Comparison of ENCODE assay signal across 9 mouse cellular contexts in the genomic region with DNA sequence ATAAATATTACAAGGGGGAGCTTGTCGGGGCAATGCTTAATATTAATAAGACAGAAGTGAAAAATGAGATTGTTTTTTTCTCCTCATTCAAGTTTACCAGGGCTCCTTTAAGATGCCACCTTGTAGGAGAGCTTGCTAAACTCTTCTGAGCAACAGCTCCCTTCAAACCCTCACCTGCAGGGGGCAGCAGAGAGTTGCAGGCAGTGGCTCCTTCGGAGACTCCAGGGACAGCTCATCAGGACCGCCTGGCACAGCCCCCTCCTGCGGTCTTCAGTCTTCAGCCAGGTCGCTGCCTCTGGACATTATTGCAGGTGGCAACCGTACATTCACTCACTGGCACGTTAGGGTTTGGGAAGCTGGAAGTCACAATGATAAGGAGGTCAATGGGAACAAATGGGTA. TPM values are rescaled to one million over a fixed set of nuclear protein-coding genes. Genes with fewer than 3 reads are reported as not detected.
DNase-seq lines count a peak whose midpoint lies in the region; ATAC-seq and TF ChIP-seq lines count a peak whose summit lies in the region.
"Had no signal": no experiment of that assay in that cellular context is flagged by ENCODE, and none has a peak within 500 bp of the region (broad histone marks: within the 10 kb centered on the region; RNA-seq: fewer than 3 reads in every experiment).

No protein-coding gene starts in this region.

- no peak for ATAC-seq in forebrain, embryonic 11.5 days (replicated peaks; ENCODE audit: low FRiP score)
- no peak for ATAC-seq in forebrain, embryonic 15.5 days (replicated peaks)
- ATAC-seq in Patski = peak; percentile 61
- ATAC-seq in granulocyte monocyte progenitor cell, adult 5-6 weeks (replicated peaks; ENCODE audit: poor library complexity, severe bottlenecking) = peak; percentile 79
- 0 out of 2 replicates have a peak, but pooled peaks have one; percentile 42 for ATAC-seq in stomach, postnatal 0 days (ENCODE audit: low FRiP score, low TSS enrichment)

- WGBS in forebrain, embryonic 11.5 days = 34% methylated on average over 7 of the region's 7 CpGs
- WGBS in forebrain, embryonic 15.5 days = 27% methylated on average over 7 of the region's 7 CpGs
- 18% methylated on average over 7 of the region's 7 CpGs for WGBS in stomach, postnatal 0 days

- H3K4me3 ChIP-seq in forebrain, embryonic 11.5 days (ENCODE audit: low read depth, low read length) = no peak overlapping the region
- H3K4me3 ChIP-seq in forebrain, embryonic 15.5 days = no peak overlapping the region
- H3K4me3 ChIP-seq in stomach, postnatal 0 days (ENCODE audit: low read depth, low read length) = no peak overlapping the region

- no peak overlapping the region for H3K4me2 ChIP-seq in forebrain, embryonic 11.5 days (ENCODE audit: low read depth, low read length, severe bottlenecking)
- H3K4me2 ChIP-seq in forebrain, embryonic 15.5 days (replicated peaks) = no peak overlapping the region
- no peak overlapping the region for H3K4me2 ChIP-seq in stomach, postnatal 0 days (replicated peaks; ENCODE audit: low read depth)

- H3K9ac ChIP-seq in forebrain, embryonic 11.5 days (ENCODE audit: low read length) = no peak overlapping the region
- no peak overlapping the region for H3K9ac ChIP-seq in forebrain, embryonic 15.5 days (replicated peaks)
- no peak overlapping the region for H3K9ac ChIP-seq in stomach, postnatal 0 days (ENCODE audit: low read length)

- no peaks in the 10 kb centered on the region for H3K27me3 ChIP-seq in forebrain, embryonic 11.5 days (ENCODE audit: control insufficient read depth, insufficient read depth, low read length)
- no peaks in the 10 kb centered on the region for H3K27me3 ChIP-seq in forebrain, embryonic 15.5 days
- H3K27me3 ChIP-seq in Patski = peaks cover 9% of the 10 kb centered on the region
- no peaks in the 10 kb centered on the region for H3K27me3 ChIP-seq in stomach, postnatal 0 days (ENCODE audit: control insufficient read depth, insufficient read depth, low read length)

- peaks cover 2% of the 10 kb centered on the region; the same call in 1 of the 2 replicates for H3K4me1 ChIP-seq in forebrain, embryonic 11.5 days (replicated peaks; ENCODE audit: control insufficient read depth, insufficient read depth, low read length)
- peaks cover 6% of the 10 kb centered on the region for H3K4me1 ChIP-seq in forebrain, embryonic 15.5 days
- H3K4me1 ChIP-seq in stomach, postnatal 0 days (replicated peaks; ENCODE audit: control insufficient read depth, insufficient read depth) = no peaks in the 10 kb centered on the region

- CTCF ChIA-PET in Patski (lab: Charles Lee) = interaction anchor here (0.8 to 2.6 kb wide), 17 partner anchors 9 to 393 kb away, joined by 3 to 25 read pairs (median 4); partner anchors contain the start of gene Psmg1

- H3K36me3 ChIP-seq in forebrain, embryonic 11.5 days (ENCODE audit: control insufficient read depth, insufficient read depth, low read length) = no peaks in the 10 kb centered on the region
- H3K36me3 ChIP-seq in forebrain, embryonic 15.5 days = no peaks in the 10 kb centered on the region
- no peaks in the 10 kb centered on the region for H3K36me3 ChIP-seq in stomach, postnatal 0 days (ENCODE audit: control insufficient read depth, insufficient read depth, low read length)

- TF ChIP-seq CTCF in Patski (IDR thresholded peaks at IDR 0.05) = peak; percentile 92
- peak; percentile 90 for TF ChIP-seq CTCF in stomach, postnatal 0 days (IDR thresholded peaks at IDR 0.05; ENCODE audit: low read depth)

- H3K9me3 ChIP-seq in forebrain, embryonic 11.5 days (ENCODE audit: control insufficient read depth, low read length) = no peaks in the 10 kb centered on the region
- H3K9me3 ChIP-seq in forebrain, embryonic 15.5 days = no peaks in the 10 kb centered on the region
- H3K9me3 ChIP-seq in stomach, postnatal 0 days (ENCODE audit: control insufficient read depth, low read length) = no peaks in the 10 kb centered on the region

- DNase-seq in forebrain, embryonic 11.5 days (ENCODE audit: low spot score) = peak; percentile 83
- DNase-seq in Patski (ENCODE audit: low read depth, low spot score) = no peak
- DNase-seq in cerebellum, postnatal 10 days = peak; percentile 84
- peak; percentile 82 to 89 for DNase-seq in left cerebral cortex, adult 18-20 months (ENCODE audit: low spot score in 2 of 2)
- DNase-seq in monocyte, adult 2 months (ENCODE audit: low read depth in 1 of 2, low spot score in 2 of 2) = peak; percentile 16 to 36
- peak; percentile 84 for DNase-seq in stomach, postnatal 0 days (ENCODE audit: low spot score)

- no peak overlapping the region for H3K27ac ChIP-seq in forebrain, embryonic 11.5 days (ENCODE audit: low read depth, low read length)
- H3K27ac ChIP-seq in forebrain, embryonic 15.5 days (replicated peaks) = no peak overlapping the region
- no peak overlapping the region for H3K27ac ChIP-seq in stomach, postnatal 0 days (replicated peaks)
- H3K27ac ChIP-seq: macrophage had no signal

- in situ Hi-C loops in Patski (cut with MboI; ENCODE audit: low pct_unique_long_range_greater_than_20kb) = no loop called here

- TF ChIP-seq EP300 in stomach, postnatal 0 days (optimal IDR thresholded peaks at IDR 0.05) = no peak

- POLR2A ChIA-PET in Patski (lab: Charles Lee) = interaction anchor here (1.1 kb wide), 1 partner anchor 359 kb away, joined by 3 read pairs; no protein-coding TSS in a partner anchor

RNA-seq across cellular contexts. Expression of gene Erg, which starts 18.9 kb away (rescaled TPM):
- polyA plus RNA-seq in forebrain, embryonic 11.5 days (2014; fragmentation: Nextera tagmentation; extraction: Ambion mirVana) = 1.8 and 2.1 TPM in 2 replicates
- 1.5 and 1.9 TPM in 2 replicates for polyA plus RNA-seq in forebrain, embryonic 15.5 days (2015; fragmentation: Nextera tagmentation; extraction: Ambion mirVana)
- polyA plus RNA-seq in Patski (2021) = not detected
- 32.1 and 34.3 TPM in 2 replicates for total RNA-seq in granulocyte monocyte progenitor cell, adult 5-6 weeks (2014; fragmentation: Nextera tagmentation)
- 48.3 and 64.4 TPM in 2 replicates for total RNA-seq in granulocyte monocyte progenitor cell, adult 5-6 weeks (2017)
- total RNA-seq in left cerebral cortex, adult 18-20 months (2021) = 1 to 10 TPM; 3.7 to 4.4 TPM
- polyA plus RNA-seq in stomach, postnatal 0 days (2015; fragmentation: Nextera tagmentation; extraction: Ambion mirVana) = 1.3 and 2.1 TPM in 2 replicates

Comparison
In these comparisons a context has a peak if more than half of its experiments do, and no peak if none do; other contexts are left out.
1. ATAC-seq: peak in Patski (single experiment), granulocyte monocyte progenitor cell, adult 5-6 weeks (single experiment) and stomach, postnatal 0 days (single experiment); none in forebrain, embryonic 11.5 days (single experiment) and forebrain, embryonic 15.5 days (single experiment).